Mouse (Mus musculus) MEL-GATA-1-ER (cell line): ENCODE results near the gene Atxn7l1.

Source experiments
- DNase-seq: peaks from one replicate; pipeline ENCODE4 v3.0.0-alpha.2; 2012; ENCODE audit warnings: low read depth; ENCODE audit errors: extremely low read depth

Gene Atxn7l1

GRCm38 (mm10) chr12:33359878-33360482, 212.5 kb downstream of the Atxn7l1 start:
- no peak for DNase-seq

GRCm38 (mm10) chr12:33360729-33361128, 213.2 kb downstream of the Atxn7l1 start:
- DNase-seq = no peak

GRCm38 (mm10) chr12:33364511-33364910, 217.0 kb downstream of the Atxn7l1 start:
- DNase-seq = no peak

GRCm38 (mm10) chr12:33365133-33365532, 217.6 kb downstream of the Atxn7l1 start:
- DNase-seq = no peak

- DNase-seq = no peak
Measured at GRCm38 (mm10) chr12:33369555-33369954, 222.1 kb downstream of the Atxn7l1 start.

- peak; percentile 67 for DNase-seq
Measured at GRCm38 (mm10) chr12:33379624-33380445, 232.3 kb downstream of the Atxn7l1 start.

GRCm38 (mm10) chr12:33388842-33389241, 241.3 kb downstream of the Atxn7l1 start:
- DNase-seq = no peak

GRCm38 (mm10) chr12:33390844-33391560, 243.5 kb downstream of the Atxn7l1 start:
- DNase-seq = no peak

- DNase-seq = no peak
Measured at GRCm38 (mm10) chr12:33394804-33395623, 247.5 kb downstream of the Atxn7l1 start, which contains the start of gene Efcab10. Gene Efcab10, plus strand, starts transcription at chr12:33394854.

GRCm38 (mm10) chr12:33403265-33403693, 255.8 kb downstream of the Atxn7l1 start:
- DNase-seq = peak; percentile 61

- no peak for DNase-seq
Measured at GRCm38 (mm10) chr12:33404996-33405395, 257.5 kb downstream of the Atxn7l1 start.

- DNase-seq = peak; percentile 76
Measured at GRCm38 (mm10) chr12:33405398-33406026, 258.0 kb downstream of the Atxn7l1 start.

- DNase-seq = no peak
Measured at GRCm38 (mm10) chr12:33411580-33412151, 264.2 kb downstream of the Atxn7l1 start.
